Mouse (Mus musculus): Measurements from ENCODE around the gene Slc9a8.

Gene Slc9a8

DNA sequence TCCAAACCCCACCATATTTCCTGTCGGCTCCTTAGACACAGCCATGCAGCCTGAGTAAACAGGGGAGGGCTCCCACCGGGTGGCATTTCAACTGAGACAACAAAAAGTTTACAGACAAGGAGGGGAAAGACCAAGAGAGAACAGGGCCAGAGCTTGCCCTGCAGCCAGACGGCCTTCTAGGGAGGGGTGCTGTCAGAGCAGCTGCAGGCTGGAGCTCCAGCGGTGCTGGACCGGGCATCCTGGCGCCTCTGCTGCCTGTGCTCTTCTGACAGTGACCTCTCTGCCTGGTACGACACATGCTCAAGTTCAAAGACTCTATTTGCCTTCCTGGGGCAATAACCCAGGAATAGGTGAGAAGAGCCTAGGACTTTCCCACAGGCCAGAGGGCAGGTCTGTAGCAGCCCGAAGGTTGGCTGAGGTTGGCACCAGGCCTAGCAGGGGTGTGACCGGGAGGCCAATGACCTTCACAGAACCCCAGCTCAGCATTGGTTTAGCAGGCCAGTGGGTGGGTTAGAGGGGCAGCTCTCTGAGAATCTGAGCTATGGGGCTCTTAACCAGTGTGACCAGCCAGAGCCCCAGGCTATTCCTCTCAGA lies 5.4 kb upstream of the Slc9a8 start:
- no peak for DNase-seq (ENCODE audit: low spot score in 2 of 2)

DNA sequence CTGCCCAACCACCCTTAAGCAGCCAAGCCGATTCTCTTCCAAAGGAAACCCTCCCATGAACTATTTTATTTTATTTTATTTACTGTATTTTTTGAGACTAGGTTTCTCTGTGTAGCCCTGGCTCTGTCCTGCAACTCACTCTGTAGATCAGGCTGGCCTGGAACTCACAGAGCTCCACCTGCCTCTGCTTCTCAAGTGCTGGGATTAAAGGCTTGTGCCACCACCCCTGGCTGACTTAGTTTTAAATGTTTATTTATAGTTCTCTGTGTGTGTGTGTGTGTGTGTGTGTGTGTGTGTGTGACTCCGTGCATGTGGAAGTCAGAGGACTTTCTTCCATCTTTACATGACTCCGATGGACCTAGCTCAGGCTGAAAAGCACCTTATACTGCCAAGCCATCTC lies 4.5 kb upstream of the Slc9a8 start:
- no peak for DNase-seq (ENCODE audit: low spot score in 2 of 2)

DNA sequence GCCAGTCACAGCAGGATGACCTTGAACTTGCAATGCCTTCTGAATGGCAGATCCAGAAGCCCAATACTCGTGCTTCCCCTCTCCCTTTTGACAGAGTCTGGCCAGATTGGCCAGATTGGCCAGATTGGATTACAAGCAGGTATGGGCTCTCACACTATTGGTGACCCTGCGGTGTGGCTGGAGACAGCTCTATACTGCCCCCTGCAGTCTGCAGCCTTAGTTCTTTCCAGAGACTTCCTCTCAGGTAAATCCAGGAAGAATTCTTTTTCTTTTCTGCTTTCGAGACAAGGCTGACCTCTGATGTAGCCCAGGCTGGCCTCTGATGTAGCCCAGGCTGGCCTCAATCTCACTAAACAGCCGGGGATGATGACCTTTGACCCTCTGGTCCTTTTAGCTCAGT lies 3.8 kb upstream of the Slc9a8 start:
- peak in 1 of 2 experiments; percentile 66 for DNase-seq (ENCODE audit: low spot score in 2 of 2)

DNA sequence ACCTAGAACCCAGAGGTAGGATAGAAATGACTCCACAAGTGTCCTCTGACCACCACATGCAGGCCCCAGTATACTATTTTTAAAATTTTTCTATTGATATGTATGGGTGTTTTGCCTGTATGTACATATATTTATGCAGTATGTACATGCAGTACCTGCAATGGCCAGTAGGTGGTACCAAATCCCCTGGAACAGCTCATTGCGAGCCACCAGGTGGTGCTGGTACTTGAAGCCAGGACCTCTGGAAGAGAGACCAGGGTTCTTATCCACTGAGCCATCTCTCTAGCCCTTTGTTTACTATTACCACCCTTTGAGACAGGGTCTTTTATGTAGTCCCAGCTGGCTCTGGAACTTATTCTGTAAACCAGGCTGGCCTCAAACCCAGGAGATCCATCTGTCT lies 2.3 kb upstream of the Slc9a8 start:
- DNase-seq (ENCODE audit: low spot score in 2 of 2): peak; percentile 41 to 70

DNA sequence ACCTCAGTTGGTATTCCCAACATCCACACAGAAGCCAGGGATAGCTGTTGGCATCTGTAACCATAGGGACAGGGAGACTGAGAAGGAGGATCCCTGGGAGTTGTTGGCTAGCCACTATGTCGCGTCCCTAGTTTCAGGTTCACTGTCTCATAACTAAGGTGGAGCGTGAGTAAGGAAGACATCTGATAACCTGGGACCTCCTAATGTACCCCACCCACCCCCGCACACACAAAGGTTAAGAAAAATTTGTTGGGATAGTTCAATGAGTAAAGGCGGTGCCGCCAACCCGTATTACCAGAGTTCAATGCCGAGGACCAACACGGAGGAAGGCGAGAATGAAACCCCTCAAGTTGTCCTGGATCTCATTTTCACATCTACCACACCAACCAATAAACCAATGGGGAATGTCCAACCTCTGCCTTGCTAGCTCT lies 686 bp upstream of the Slc9a8 start:
- DNase-seq (ENCODE audit: low spot score in 2 of 2): peak; percentile 23 to 28

DNA sequence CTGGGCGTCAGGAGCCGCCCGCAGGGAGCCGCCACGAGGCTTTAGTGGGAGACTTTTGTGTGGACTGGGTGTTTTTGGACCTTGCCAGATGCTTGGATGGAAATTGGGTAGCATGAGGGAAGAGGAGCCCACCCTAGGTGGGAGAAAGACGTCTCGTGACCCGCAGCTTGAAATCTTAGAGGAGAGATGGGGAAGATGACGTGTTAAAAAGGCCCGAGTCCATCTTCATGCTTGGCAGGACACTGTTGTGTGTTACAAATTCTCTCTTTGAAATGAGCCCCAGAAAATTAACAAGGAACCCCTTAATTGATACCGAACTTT lies 598 bp downstream of the Slc9a8 start:
- DNase-seq (ENCODE audit: low spot score in 2 of 2): no peak

DNA sequence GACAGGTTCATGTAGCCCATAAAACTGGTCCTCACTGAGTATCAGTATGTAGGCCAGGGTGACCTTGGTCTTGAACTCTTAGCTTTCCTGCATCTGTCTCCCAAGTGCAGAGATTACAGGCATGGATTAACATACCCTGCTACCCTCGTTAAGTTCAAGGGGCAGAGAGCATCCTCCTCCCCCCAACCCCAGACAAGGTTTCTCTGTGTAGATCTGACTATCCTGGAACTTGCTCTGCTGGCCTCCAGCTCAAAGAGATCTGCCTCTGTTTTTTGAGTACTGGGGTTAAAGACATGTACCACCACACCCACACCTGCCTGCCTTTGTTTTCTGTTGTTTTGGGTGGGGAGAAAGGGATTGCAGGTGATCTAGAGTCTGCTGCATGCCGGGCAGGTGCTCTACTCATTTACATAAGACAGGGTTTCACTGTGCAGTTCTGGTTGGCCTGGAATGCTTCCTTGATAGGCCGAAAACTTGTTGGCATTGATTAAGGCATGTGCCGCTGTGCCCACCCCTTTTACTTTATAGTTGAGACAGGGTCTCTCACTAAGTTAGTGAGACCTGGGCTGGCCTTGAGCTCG lies 1.6 kb downstream of the Slc9a8 start:
- DNase-seq (ENCODE audit: low spot score in 2 of 2): no peak

DNA sequence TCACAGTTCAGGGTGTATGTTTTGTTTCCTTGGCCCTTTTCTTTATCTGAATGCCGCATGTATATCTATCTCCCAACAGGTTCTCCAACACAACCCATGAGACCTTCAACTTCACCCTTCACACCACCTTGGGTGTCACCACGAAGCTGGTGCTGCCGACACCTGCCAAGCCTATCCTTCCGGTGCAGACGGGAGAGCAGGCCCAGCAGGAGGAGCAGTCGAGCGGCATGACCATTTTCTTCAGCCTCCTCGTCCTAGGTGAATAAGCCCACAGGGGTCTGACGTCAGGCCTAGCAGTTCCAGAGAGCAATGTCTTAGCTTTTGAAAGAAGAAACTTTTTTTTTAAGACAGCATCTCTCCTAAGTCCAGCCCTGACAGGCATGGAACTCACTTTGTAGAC lies 2.5 kb downstream of the Slc9a8 start:
- DNase-seq (ENCODE audit: low spot score in 2 of 2): no peak

DNA sequence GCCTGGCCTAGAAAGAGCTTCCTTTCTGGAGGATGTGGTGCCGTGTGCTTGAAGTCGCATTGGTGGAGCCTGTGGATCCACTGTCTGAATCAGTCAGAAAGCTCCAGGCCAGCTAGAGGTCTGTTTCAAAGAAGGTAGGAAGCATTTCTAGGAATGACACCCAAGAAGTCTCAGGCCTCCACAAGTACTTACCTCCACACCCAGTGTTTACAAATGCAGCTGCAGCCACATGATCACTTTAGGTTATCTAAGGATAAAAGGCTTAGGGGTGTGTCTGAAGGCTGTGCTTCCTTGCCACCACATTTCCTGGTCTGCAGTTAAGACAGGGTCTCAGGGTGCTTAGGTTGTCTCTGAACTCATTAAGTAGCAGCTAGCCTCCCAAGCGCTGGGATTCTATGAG lies 3.0 kb downstream of the Slc9a8 start:
- DNase-seq (ENCODE audit: low spot score in 2 of 2): no peak

DNA sequence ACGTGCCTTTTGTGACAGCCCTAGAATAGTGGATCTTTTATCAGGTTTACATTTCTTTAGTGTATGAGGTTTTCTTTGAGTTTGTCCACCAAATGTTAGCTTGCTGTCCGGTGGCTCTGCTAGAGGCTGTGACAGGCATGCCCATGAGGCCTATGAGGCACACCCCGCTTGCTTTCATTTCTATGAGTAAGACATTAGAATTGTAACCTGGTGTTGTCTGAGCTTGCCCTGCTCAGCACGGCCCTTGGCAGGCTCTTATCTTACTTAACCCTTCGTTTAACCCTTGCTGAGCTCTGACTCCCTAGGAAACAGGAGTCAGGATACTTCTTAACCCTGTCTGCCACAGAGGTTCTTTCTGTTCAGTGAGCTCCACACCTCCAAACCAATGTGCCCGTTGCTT lies 3.9 kb downstream of the Slc9a8 start:
- no peak for DNase-seq (ENCODE audit: low spot score in 2 of 2)

DNA sequence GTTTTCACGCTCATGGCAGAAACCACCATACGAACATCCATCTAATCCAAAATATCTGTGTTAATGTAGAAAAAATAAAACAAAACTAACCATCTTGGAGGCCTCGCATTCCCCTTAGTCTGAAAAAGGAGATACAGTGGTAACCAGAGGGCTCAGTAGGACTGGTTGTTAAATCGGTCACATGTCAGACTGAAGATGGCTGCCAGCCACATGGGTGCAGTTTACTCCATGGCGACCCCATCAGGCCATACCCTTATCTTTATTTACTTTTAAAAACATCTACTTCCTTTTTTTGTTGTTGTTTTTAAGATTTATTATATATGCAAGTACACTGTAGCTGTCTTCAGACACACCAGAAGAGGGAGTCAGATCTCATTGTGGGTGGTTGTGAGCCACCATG lies 8.1 kb downstream of the Slc9a8 start:
- DNase-seq (ENCODE audit: low spot score in 2 of 2): no peak

DNA sequence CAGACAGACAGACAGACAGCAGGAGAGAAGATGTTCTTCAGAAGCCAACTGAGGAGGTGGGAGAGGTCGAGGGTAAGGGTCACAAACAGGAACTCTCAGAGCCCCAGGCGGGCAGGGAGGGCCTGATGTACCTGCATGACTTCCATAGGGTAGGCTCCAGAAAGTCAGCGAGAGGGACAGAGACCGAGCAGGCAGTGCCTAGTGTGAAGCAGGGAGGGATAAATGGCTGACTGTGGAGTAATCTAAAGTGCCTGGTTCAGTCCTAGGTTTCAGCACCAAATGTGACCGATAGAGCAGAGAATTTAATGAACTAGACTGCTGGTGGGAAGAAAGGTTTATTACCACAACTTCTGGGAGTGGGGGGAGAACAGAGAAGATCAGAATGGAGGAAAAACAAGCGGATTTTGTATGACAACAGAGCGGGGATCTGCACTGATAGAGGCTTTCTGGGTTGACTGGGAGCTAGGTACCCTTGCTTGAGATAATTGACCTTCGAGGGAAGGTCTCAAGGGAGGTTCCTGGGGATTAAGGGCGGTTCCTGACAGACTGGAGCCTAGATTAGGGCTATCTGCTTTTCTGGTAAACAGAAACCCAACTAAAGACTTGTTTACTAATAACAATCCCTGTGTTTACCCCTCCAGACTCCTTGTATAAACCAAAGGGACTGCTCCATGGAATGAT lies 9.4 kb downstream of the Slc9a8 start:
- DNase-seq (ENCODE audit: low spot score in 2 of 2): no peak

DNA sequence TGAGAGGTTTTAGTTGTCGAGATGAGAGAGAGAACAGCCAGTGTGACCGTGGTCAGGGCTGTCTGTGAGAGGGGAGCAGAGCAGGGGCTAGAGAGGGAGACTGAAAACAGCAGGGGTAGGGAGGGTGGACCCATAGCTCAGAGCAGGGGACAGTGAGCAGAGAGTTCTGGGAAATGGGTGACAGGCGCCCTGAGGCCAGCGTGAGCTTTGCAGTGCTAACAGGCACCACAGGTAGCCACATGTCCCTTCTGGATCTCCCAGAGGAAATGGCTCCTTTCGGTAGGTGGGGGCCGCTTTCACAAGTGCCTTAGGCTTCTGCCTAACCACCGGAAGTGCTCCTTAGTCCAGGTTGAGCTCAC lies 9.9 kb downstream of the Slc9a8 start:
- DNase-seq (ENCODE audit: low spot score in 2 of 2): no peak

DNA sequence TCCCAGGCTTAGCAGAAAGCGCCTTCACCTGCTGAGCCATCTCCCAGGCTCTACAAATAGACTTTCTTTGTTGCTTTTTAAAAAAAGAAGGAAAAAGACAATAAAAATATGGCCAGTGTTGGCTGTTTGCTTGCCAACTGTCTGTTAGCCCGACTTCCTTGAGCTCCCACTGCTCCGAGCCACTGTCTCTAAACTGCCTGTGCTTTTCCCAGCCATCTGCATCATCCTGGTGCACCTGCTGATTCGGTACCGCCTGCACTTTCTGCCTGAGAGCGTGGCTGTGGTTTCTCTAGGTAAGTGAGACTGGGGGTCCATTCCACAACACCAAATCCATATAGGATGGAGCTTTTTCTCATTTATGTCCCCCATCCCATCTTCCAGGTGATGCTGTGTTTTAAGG lies 13.1 kb downstream of the Slc9a8 start:
- no peak for DNase-seq (ENCODE audit: low spot score in 2 of 2)

DNA sequence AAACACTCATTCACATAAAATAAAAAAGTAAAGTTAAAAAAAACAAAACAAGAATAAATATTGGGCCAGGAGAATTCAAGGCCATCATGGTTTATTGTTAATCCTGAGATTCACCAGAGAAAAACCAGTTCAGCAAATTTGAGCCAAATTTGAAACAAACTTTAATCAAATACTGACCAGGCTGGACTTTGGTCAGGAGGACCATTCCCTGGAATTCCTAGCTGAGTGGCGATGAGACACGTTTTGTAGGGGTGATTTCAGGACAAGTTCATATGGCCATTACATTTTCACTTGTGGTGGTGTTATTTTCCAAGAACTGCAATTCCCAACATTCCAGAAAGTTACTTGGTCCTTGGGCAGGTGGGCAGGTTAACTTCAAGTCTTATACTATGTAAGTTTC lies 14.1 kb downstream of the Slc9a8 start:
- no peak for DNase-seq (ENCODE audit: low spot score in 2 of 2)

DNA sequence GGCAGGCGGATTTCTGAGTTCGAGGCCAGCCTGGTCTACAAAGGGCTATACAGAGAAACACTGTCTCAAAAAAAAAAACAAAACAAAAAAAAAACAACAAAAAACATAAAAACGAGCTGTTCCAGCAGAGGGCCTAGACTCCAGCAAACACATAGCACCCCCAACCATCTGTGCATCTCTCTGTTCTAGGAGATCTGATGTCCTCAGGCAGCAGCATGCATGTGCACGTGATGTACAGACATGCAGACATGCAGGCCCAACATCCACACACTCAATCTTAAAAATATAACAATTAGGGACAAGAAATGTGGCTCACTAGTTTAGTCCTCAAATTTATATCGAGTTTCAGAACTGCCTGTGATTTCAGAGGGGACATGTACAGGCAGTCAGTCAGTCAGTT lies 14.9 kb downstream of the Slc9a8 start:
- DNase-seq (ENCODE audit: low spot score in 2 of 2): no peak

DNA sequence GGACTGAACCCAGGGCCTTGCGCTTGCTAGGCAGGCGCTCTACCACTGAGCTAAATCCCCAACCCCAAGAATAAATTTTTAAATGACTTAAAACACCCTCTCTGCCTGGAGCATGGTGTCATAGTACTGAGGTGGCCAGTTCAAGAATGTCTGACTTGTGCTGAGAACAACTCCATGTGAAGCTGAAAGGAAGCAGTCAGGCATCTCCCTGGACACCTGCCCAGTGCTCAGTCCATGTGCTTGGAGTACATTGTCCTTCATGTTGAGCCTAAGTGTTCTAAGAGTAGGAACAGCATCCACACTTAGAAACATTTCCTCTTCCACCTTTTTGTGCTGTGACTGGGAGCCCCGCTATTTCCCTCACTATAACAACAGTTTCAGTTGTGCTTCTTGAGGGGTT lies 17.9 kb downstream of the Slc9a8 start:
- DNase-seq (ENCODE audit: low spot score in 2 of 2): no peak

DNA sequence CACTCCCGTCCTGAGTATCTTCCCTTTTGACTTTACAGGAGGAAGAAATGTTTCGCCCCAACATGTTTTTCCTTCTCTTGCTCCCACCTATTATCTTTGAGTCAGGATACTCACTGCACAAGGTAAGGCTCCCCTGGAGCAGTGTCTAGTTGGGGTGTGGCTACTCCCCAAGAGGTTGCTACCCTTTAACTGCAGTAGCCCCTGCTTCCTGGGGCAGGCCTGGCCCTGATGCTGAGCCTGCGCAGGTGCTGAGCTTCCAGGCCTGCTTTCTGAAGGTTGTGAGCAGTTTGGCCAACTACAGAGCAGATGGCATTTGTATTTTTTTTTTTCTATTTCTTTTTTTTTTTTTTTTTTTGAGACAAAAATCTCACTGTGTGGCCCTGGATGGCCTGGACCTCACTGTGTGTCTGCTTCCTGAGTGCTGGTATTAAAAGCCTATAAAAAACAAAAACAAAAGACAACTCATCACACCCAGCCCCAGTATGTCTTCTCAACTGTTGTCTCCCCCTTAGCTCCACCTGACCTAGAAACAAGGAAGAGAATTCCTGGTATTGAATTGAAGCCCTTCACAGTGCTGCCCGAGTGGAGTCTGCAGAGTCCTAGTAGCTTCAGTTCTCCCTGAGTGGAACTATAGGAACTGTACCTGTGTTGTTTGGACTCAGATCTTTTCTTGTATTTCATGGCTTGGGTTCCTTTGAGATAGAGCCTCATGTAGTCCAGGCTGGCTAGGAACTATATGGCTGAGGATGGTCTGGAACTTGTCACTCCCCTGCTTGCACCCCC lies 22.1 kb downstream of the Slc9a8 start:
- no peak for DNase-seq (ENCODE audit: low spot score in 2 of 2)

DNA sequence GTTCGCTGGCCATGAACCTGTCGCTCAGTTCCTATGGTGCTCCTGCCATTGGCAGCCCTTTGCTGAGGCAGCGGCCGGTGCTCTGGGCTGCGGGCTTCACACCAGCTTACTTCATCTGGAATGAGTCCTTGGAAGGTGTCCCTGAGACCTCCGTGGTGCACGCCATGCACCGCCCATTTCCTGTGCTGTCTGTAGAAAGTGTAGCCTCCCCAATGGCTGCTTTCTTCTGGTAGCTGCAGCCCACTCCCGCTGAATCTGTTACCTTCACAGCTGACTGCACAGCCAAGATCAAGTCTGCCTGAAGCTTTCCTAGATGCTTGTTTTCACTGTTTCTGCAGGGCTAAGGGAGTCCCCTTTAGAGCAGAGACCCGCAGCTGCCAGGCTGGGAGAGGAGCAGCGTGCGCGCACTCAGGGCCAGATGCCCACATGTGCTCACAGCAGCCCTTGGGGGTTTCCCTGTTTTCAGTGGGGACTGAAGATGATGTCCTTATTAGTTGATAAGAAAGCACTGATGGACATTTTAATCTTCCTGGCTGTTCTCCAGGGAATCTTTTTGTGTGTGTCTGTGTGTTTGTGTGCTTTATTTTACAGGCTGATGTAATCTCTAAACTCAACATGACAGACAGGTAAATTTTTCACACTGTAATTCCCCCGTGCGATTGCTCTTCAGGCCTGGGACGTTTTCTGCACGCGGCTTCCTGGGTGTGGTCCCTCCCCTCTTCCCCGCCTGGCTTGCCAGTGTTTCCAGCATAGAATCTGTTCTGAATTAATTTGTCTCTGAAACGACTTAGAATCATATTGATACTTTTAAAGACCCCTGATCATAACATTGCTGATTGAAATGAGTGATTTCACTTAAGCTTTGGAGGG lies 24.6 kb downstream of the Slc9a8 start:
- no peak for DNase-seq (ENCODE audit: low spot score in 2 of 2)

DNA sequence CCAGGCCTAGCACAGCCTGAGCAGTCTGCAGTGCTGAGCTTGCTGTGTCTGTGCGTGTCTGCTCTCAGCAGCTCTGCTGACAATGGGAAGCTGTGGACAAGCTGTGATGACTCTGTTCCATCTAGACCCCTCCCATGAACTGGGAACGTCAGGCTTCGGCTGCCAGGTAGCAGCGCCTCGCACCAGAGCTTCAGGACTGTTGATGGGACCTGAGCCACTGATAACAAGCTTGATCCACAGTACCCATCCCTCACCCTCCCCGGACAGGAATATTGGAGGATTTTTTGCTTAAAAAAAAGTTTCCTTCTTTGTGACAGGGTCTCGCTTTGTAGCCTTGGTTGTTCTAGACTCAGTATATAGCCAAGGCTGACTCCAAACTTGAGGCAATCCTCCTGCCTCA lies 25.7 kb downstream of the Slc9a8 start:
- no peak for DNase-seq (ENCODE audit: low spot score in 2 of 2)

DNA sequence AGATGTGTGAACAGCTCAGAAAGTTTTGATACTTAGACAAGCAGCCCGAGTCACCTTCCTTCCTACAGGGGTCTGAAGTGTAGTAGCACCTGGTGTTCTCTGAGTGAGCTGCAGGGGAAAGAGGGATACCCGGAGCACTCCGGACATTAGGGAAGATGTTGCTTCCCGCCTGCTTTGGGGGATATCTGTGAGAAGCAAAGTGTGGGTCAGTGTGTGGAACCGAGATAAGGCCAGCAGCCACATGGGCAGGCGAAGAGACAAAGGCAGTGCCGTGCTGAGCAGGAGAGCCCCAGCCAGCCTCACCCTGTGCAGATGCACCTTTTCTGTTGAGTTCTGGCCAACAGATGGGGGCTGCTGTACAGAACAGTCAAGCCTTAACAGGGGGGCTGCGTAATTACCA lies 26.1 kb downstream of the Slc9a8 start:
- no peak for DNase-seq (ENCODE audit: low spot score in 2 of 2)

All from heart, adult 9 months (tissue).